Mouse (Mus musculus): Measurements from ENCODE around the gene Mtcl1. TPM values are rescaled to one million over a fixed set of nuclear protein-coding genes. Genes with fewer than 3 reads are reported as not detected.

Mtcl1 gene
- total RNA-seq (2023), result not detected

GRCm38 (mm10) chr17:66449460-66450341, at the start of gene Mtcl1:
Gene Mtcl1 (minus strand): TSS chr17:66449750.

Other genes starting within 250 kb of the Mtcl1 start
- 40.1 TPM for gene Rab12, start 70.0 kb upstream of the Mtcl1 start, total RNA-seq (2023)
- gene Themis3, start 144.9 kb upstream of the Mtcl1 start, total RNA-seq (2023), result 1.0 TPM